Mouse (Mus musculus): ENCODE results near the gene Atg4c.

The Atg4c gene

GRCm38 (mm10) chr4:99266843-99267445, 73.2 kb downstream of the Atg4c start:
- DNase-seq, result peak; percentile 51

- peak; percentile 61 for DNase-seq
Measured at GRCm38 (mm10) chr4:99272860-99273259, 79.1 kb downstream of the Atg4c start.

- DNase-seq, result peak; percentile 7
Measured at GRCm38 (mm10) chr4:99273466-99273865, 79.7 kb downstream of the Atg4c start.

GRCm38 (mm10) chr4:99273979-99274378, 80.2 kb downstream of the Atg4c start:
- peak; percentile 72 for DNase-seq

GRCm38 (mm10) chr4:99278876-99279275, 85.1 kb downstream of the Atg4c start:
- peak; percentile 92 for DNase-seq

- DNase-seq, result peak; percentile 62
Measured at GRCm38 (mm10) chr4:99281711-99282110, 88.0 kb downstream of the Atg4c start.

- DNase-seq, result peak; percentile 71
Measured at GRCm38 (mm10) chr4:99289286-99289685, 95.6 kb downstream of the Atg4c start.

GRCm38 (mm10) chr4:99298676-99299075, 104.9 kb downstream of the Atg4c start:
- peak; percentile 84 for DNase-seq

- DNase-seq, result no peak
Measured at GRCm38 (mm10) chr4:99304793-99305192, 111.1 kb downstream of the Atg4c start.
